Mouse (Mus musculus): Measurements from ENCODE around the gene Sult1b1. TPM values are rescaled to one million over a fixed set of nuclear protein-coding genes. Genes with fewer than 3 reads are reported as not detected.

The Sult1b1 gene
- total and polyA plus RNA-seq, 3 experiments = not detected

- no peaks in the 10 kb centered on the region for H3K36me3 ChIP-seq (ENCODE audit: control insufficient read depth in 1 of 2, insufficient read depth in 2 of 2, low read length in 2 of 2)
- H3K9ac ChIP-seq (ENCODE audit: control insufficient read depth, low read depth, low read length, poor library complexity, severe bottlenecking) = no peak overlapping the region
- no peak for TF ChIP-seq BHLHE40 (IDR thresholded peaks at IDR 0.05; ENCODE audit: borderline replicate concordance, low read depth, low read length)
- TF ChIP-seq NRF1 (IDR thresholded peaks at IDR 0.05; ENCODE audit: insufficient read depth, low read depth, low read length, poor library complexity, severe bottlenecking) = no peak
- TF ChIP-seq MAZ (IDR thresholded peaks at IDR 0.05; ENCODE audit: low read depth, low read length) = no peak
- no peak overlapping the region for H3K27ac ChIP-seq (ENCODE audit: control insufficient read depth, low read depth, low read length)
- H3K4me1 ChIP-seq (ENCODE audit: control insufficient read depth in 1 of 2, insufficient read depth in 2 of 2, low read length in 2 of 2) = no peaks in the 10 kb centered on the region
- DNase-seq (ENCODE audit: low read depth, low spot score) = no peak
- no peaks in the 10 kb centered on the region for H3K79me2 ChIP-seq (ENCODE audit: control insufficient read depth, insufficient read depth, low read length, poor library complexity)
- H3K27me3 ChIP-seq (ENCODE audit: control insufficient read depth in 1 of 2, insufficient read depth in 2 of 2, low read length in 2 of 2) = no peaks in the 10 kb centered on the region
- H3K4me3 ChIP-seq (ENCODE audit: control insufficient read depth in 1 of 2, insufficient read depth in 1 of 2, low read depth in 2 of 2, low read length in 2 of 2) = no peak overlapping the region
- H3K9me3 ChIP-seq (replicated peaks; ENCODE audit: insufficient read depth, low read length) = no peaks in the 10 kb centered on the region
These were observed 25.0 kb upstream of the Sult1b1 start for GRCm38 (mm10) chr5:87562966-87563365.

GRCm38 (mm10) chr5:87562526-87562925, 24.5 kb upstream of the Sult1b1 start:
- Histone ChIP-seq H3K4me1 (ENCODE audit: control insufficient read depth in 1 of 2, insufficient read depth in 2 of 2, low read length in 2 of 2) (no peaks in the 10 kb centered on the region), H3K9me3 (replicated peaks; ENCODE audit: insufficient read depth, low read length) (no peaks in the 10 kb centered on the region), H3K9ac (ENCODE audit: control insufficient read depth, low read depth, low read length, poor library complexity, severe bottlenecking) (no peak overlapping the region), H3K4me3 (ENCODE audit: control insufficient read depth in 1 of 2, insufficient read depth in 1 of 2, low read depth in 2 of 2, low read length in 2 of 2) (no peak overlapping the region), H3K27me3 (ENCODE audit: control insufficient read depth in 1 of 2, insufficient read depth in 2 of 2, low read length in 2 of 2) (no peaks in the 10 kb centered on the region), H3K79me2 (ENCODE audit: control insufficient read depth, insufficient read depth, low read length, poor library complexity) (no peaks in the 10 kb centered on the region), H3K27ac (ENCODE audit: control insufficient read depth, low read depth, low read length) (no peak overlapping the region), H3K36me3 (ENCODE audit: control insufficient read depth in 1 of 2, insufficient read depth in 2 of 2, low read length in 2 of 2) (no peaks in the 10 kb centered on the region)
- TF ChIP-seq KAT2A (conservative IDR thresholded peaks at IDR 0.05; ENCODE audit: low read depth, low read length) (no peak), GATA1 (IDR thresholded peaks at IDR 0.05; ENCODE audit: low read depth, low read length) (no peak), MYB (IDR thresholded peaks at IDR 0.05; ENCODE audit: low read depth, low read length) (no peak), MXI1 (IDR thresholded peaks at IDR 0.05; ENCODE audit: low read depth, low read length) (no peak), POLR2AphosphoS2 (IDR thresholded peaks at IDR 0.05; ENCODE audit: low read length) (no peak), USF1 (IDR thresholded peaks at IDR 0.05; ENCODE audit: low read depth, low read length) (peak; percentile 29; the same call in 1 of the 2 replicates), GABPA (IDR thresholded peaks at IDR 0.05; ENCODE audit: low read depth, low read length) (no peak)
- DNase-seq (ENCODE audit: low read depth, low spot score) = no peak

- DNase-seq (ENCODE audit: low read depth, low spot score) = no peak
- H3K36me3 ChIP-seq (ENCODE audit: control insufficient read depth in 1 of 2, insufficient read depth in 2 of 2, low read length in 2 of 2) = no peaks in the 10 kb centered on the region
- H3K79me2 ChIP-seq (ENCODE audit: control insufficient read depth, insufficient read depth, low read length, poor library complexity) = no peaks in the 10 kb centered on the region
- no peaks in the 10 kb centered on the region for H3K27me3 ChIP-seq (ENCODE audit: control insufficient read depth in 1 of 2, insufficient read depth in 2 of 2, low read length in 2 of 2)
- no peak for TF ChIP-seq TBP (IDR thresholded peaks at IDR 0.05; ENCODE audit: low read depth, low read length)
- no peak for TF ChIP-seq MEF2A (IDR thresholded peaks at IDR 0.05; ENCODE audit: extremely low read depth, insufficient replicate concordance, low read depth, low read length, poor library complexity, severe bottlenecking)
- TF ChIP-seq CHD1 (IDR thresholded peaks at IDR 0.05; ENCODE audit: low read depth, low read length) = no peak
- no peak for TF ChIP-seq ZC3H11A (IDR thresholded peaks at IDR 0.05; ENCODE audit: low read depth, low read length)
- no peak for TF ChIP-seq NRF1 (IDR thresholded peaks at IDR 0.05; ENCODE audit: insufficient read depth, low read depth, low read length, poor library complexity, severe bottlenecking)
- TF ChIP-seq RCOR1 (IDR thresholded peaks at IDR 0.05; ENCODE audit: low read depth, low read length) = no peak
- no peaks in the 10 kb centered on the region for H3K4me1 ChIP-seq (ENCODE audit: control insufficient read depth in 1 of 2, insufficient read depth in 2 of 2, low read length in 2 of 2)
- H3K27ac ChIP-seq (ENCODE audit: control insufficient read depth, low read depth, low read length) = no peak overlapping the region
- H3K9ac ChIP-seq (ENCODE audit: control insufficient read depth, low read depth, low read length, poor library complexity, severe bottlenecking) = no peak overlapping the region
- no peaks in the 10 kb centered on the region for H3K9me3 ChIP-seq (replicated peaks; ENCODE audit: insufficient read depth, low read length)
- H3K4me3 ChIP-seq (ENCODE audit: control insufficient read depth in 1 of 2, insufficient read depth in 1 of 2, low read depth in 2 of 2, low read length in 2 of 2) = no peak overlapping the region
These were observed 22.1 kb upstream of the Sult1b1 start for GRCm38 (mm10) chr5:87560145-87560544.

All from MEL (cell line).